20 mouse cellular contexts compared by ENCODE assay signal in genomic region chr1:195371131-195371530, GRCm38 (mm10).
DNase-seq lines count a peak whose midpoint lies in the region; ATAC-seq and TF ChIP-seq lines count a peak whose summit lies in the region.
"Had no signal": no experiment of that assay in that cellular context is flagged by ENCODE, and none has a peak within 500 bp of the region (broad histone marks: within the 10 kb centered on the region; RNA-seq: fewer than 3 reads in every experiment).

No protein-coding gene starts in this region.

- no peak for TF ChIP-seq CTCF in midbrain, postnatal 0 days (IDR thresholded peaks at IDR 0.05)

- H3K9me3 ChIP-seq in midbrain, embryonic 14.5 days (ENCODE audit: control insufficient read depth, low read length) = no peaks in the 10 kb centered on the region
- H3K9me3 ChIP-seq in midbrain, postnatal 0 days (ENCODE audit: low read length) = no peaks in the 10 kb centered on the region
- H3K9me3 ChIP-seq in embryonic facial prominence, embryonic 14.5 days (ENCODE audit: control insufficient read depth, low read length) = no peaks in the 10 kb centered on the region
- H3K9me3 ChIP-seq: hindbrain, embryonic 13.5 days; limb, embryonic 12.5 days; liver, embryonic 12.5 days; megakaryocyte, embryonic 14.5 days had no signal

- no peak overlapping the region for H3K9ac ChIP-seq in midbrain, embryonic 14.5 days (replicated peaks; ENCODE audit: low read length)
- no peak overlapping the region for H3K9ac ChIP-seq in midbrain, postnatal 0 days (replicated peaks; ENCODE audit: low read length, poor library complexity, severe bottlenecking)
- no peak overlapping the region for H3K9ac ChIP-seq in embryonic facial prominence, embryonic 14.5 days (ENCODE audit: low read depth, low read length)
- H3K9ac ChIP-seq: hindbrain, embryonic 13.5 days; limb, embryonic 12.5 days; liver, embryonic 12.5 days had no signal

- no peak overlapping the region for H3K4me3 ChIP-seq in midbrain, embryonic 14.5 days (replicated peaks; ENCODE audit: low read depth, low read length)
- no peak overlapping the region for H3K4me3 ChIP-seq in midbrain, postnatal 0 days (ENCODE audit: low read depth, low read length)
- H3K4me3 ChIP-seq in embryonic facial prominence, embryonic 14.5 days (ENCODE audit: low read depth, low read length) = no peak overlapping the region
- H3K4me3 ChIP-seq: heart, adult 2 months; hindbrain, embryonic 13.5 days; limb, embryonic 12.5 days; liver, embryonic 12.5 days; megakaryocyte, embryonic 14.5 days had no signal

- no peaks in the 10 kb centered on the region for H3K36me3 ChIP-seq in midbrain, embryonic 14.5 days (ENCODE audit: control insufficient read depth, insufficient read depth, low read length)
- H3K36me3 ChIP-seq in midbrain, postnatal 0 days (ENCODE audit: insufficient read depth, low read length) = no peaks in the 10 kb centered on the region
- no peaks in the 10 kb centered on the region for H3K36me3 ChIP-seq in embryonic facial prominence, embryonic 14.5 days (ENCODE audit: control insufficient read depth, insufficient read depth, low read length)
- H3K36me3 ChIP-seq: hindbrain, embryonic 13.5 days; limb, embryonic 12.5 days; liver, embryonic 12.5 days had no signal

- H3K27ac ChIP-seq in midbrain, embryonic 14.5 days (replicated peaks; ENCODE audit: low read depth, low read length) = no peak overlapping the region
- H3K27ac ChIP-seq in midbrain, postnatal 0 days (ENCODE audit: low read depth, low read length) = no peak overlapping the region
- H3K27ac ChIP-seq in embryonic facial prominence, embryonic 14.5 days (replicated peaks; ENCODE audit: low read depth, low read length) = no peak overlapping the region
- H3K27ac ChIP-seq: heart, adult 2 months; hindbrain, embryonic 13.5 days; limb, embryonic 12.5 days; liver, embryonic 12.5 days had no signal

- no peaks in the 10 kb centered on the region for H3K4me1 ChIP-seq in midbrain, embryonic 14.5 days (ENCODE audit: control insufficient read depth, insufficient read depth, low read length)
- no peaks in the 10 kb centered on the region for H3K4me1 ChIP-seq in midbrain, postnatal 0 days (ENCODE audit: insufficient read depth, low read length)
- H3K4me1 ChIP-seq in embryonic facial prominence, embryonic 14.5 days (ENCODE audit: control insufficient read depth, insufficient read depth, low read length) = no peaks in the 10 kb centered on the region
- H3K4me1 ChIP-seq: hindbrain, embryonic 13.5 days; limb, embryonic 12.5 days; liver, embryonic 12.5 days; megakaryocyte, embryonic 14.5 days had no signal

- H3K4me2 ChIP-seq in midbrain, embryonic 14.5 days (ENCODE audit: low read length) = no peak overlapping the region
- no peak overlapping the region for H3K4me2 ChIP-seq in midbrain, postnatal 0 days (ENCODE audit: low read depth, low read length, poor library complexity, severe bottlenecking)
- H3K4me2 ChIP-seq in embryonic facial prominence, embryonic 14.5 days (ENCODE audit: low read depth, low read length) = no peak overlapping the region
- H3K4me2 ChIP-seq: hindbrain, embryonic 13.5 days; limb, embryonic 12.5 days; liver, embryonic 12.5 days had no signal

- 83% methylated on average over 6 of the region's 6 CpGs for WGBS in midbrain, embryonic 14.5 days
- WGBS in midbrain, postnatal 0 days = 80% methylated on average over 6 of the region's 6 CpGs
- WGBS in embryonic facial prominence, embryonic 14.5 days = 77% methylated on average over 6 of the region's 6 CpGs

- peak; percentile 62 for DNase-seq in heart, adult 11 months
- DNase-seq in heart, adult 9 months (ENCODE audit: low spot score in 2 of 2) = no peak
- peak; percentile 7 for DNase-seq in midbrain, embryonic 14.5 days
- DNase-seq in midbrain, postnatal 0 days (ENCODE audit: low spot score) = no peak
- peak; percentile 4 for DNase-seq in embryonic facial prominence, embryonic 14.5 days (ENCODE audit: low spot score)
- DNase-seq in adrenal gland, adult 8-10 months = no peak
- DNase-seq: adrenal gland, adult 2 months; cerebellum, adult 2 months; cerebellum, postnatal 36 days; gastrocnemius, postnatal 14 days; heart, adult 2 months; kidney, adult 8-10 months; kidney, postnatal 25 days; lung, adult 18-20 months had no signal

- no peak for ATAC-seq in midbrain, embryonic 14.5 days (ENCODE audit: low FRiP score, low TSS enrichment)
- no peak for ATAC-seq in midbrain, postnatal 0 days (ENCODE audit: low FRiP score)
- no peak for ATAC-seq in embryonic facial prominence, embryonic 14.5 days (ENCODE audit: low read depth)
- ATAC-seq in granulocyte monocyte progenitor cell, adult 5-6 weeks (replicated peaks; ENCODE audit: poor library complexity, severe bottlenecking) = no peak
- ATAC-seq: inflammation-experienced regulatory T-cells, adult 6 months; liver, embryonic 12.5 days had no signal

- H3K27me3 ChIP-seq in midbrain, embryonic 14.5 days (ENCODE audit: control insufficient read depth, insufficient read depth, low read length) = no peaks in the 10 kb centered on the region
- no peaks in the 10 kb centered on the region for H3K27me3 ChIP-seq in midbrain, postnatal 0 days (ENCODE audit: insufficient read depth, low read length)
- no peaks in the 10 kb centered on the region for H3K27me3 ChIP-seq in embryonic facial prominence, embryonic 14.5 days (replicated peaks; ENCODE audit: control insufficient read depth, insufficient read depth, low read length)
- H3K27me3 ChIP-seq: hindbrain, embryonic 13.5 days; limb, embryonic 12.5 days; liver, embryonic 12.5 days; megakaryocyte, embryonic 14.5 days had no signal

Comparison
In these comparisons a context has a peak if more than half of its experiments do, and no peak if none do; other contexts are left out.
1. DNase-seq: peak in heart, adult 11 months (single experiment), midbrain, embryonic 14.5 days (single experiment) and embryonic facial prominence, embryonic 14.5 days (single experiment); none in heart, adult 9 months (0 of 2), midbrain, postnatal 0 days (single experiment) and adrenal gland, adult 8-10 months (single experiment).